Mouse (Mus musculus) limb, embryonic 14.5 days (tissue): ENCODE data around the gene Mob3b. TPM values are rescaled to one million over a fixed set of nuclear protein-coding genes. Genes with fewer than 3 reads are reported as not detected.
"Not testable (repeated sequence)": the region's sequence is repeated elsewhere in the genome, so short reads cannot be mapped to it uniquely, and the experiment has no call there.

ENCODE experiments used
- ATAC-seq: fragments of 200-750 bp; cut with Nextera tagmentation; 2 replicates; pipeline ENCODE4 v1.8.0; 2017; ENCODE audit warnings: low read depth, moderate number of reproducible peaks, moderate TSS enrichment; ENCODE audit not compliant: low FRiP score
- DNase-seq: peaks from one replicate; pipeline ENCODE4 v3.0.0-alpha.2; 2015; ENCODE audit warnings: low spot score
- H3K27ac ChIP-seq: fragments of 300-500 bp; sonication (generic); replicated peaks from 2 replicates; pipeline ENCODE4 v1.5.1; 2014; ENCODE audit warnings: low read depth, mild to moderate bottlenecking, low read length, moderate library complexity, mixed read lengths
- H3K27me3 ChIP-seq: fragments of 300-500 bp; sonication (generic); 2 replicates; pipeline ENCODE4 v1.6.1; 2014; ENCODE audit warnings: low read length, mixed read lengths; ENCODE audit not compliant: control insufficient read depth, insufficient read depth
- H3K36me3 ChIP-seq: fragments of 300-500 bp; sonication (generic); 2 replicates; pipeline ENCODE4 v1.6.1; 2014; ENCODE audit warnings: mild to moderate bottlenecking, low read length, moderate library complexity, mixed read lengths; ENCODE audit not compliant: control insufficient read depth, insufficient read depth
- H3K4me1 ChIP-seq: fragments of 300-500 bp; sonication (generic); 2 replicates; pipeline ENCODE4 v1.6.1; 2014; ENCODE audit warnings: antibody characterized with exemption, low read length, mixed read lengths; ENCODE audit not compliant: control insufficient read depth, insufficient read depth
- H3K4me2 ChIP-seq: fragments of 300-500 bp; sonication (generic); replicated peaks from 2 replicates; pipeline ENCODE4 v1.6.1; 2014; ENCODE audit warnings: low read depth, mild to moderate bottlenecking, low read length, moderate library complexity; ENCODE audit not compliant: severe bottlenecking
- H3K4me3 ChIP-seq: fragments of 300-500 bp; sonication (generic); replicated peaks from 2 replicates; pipeline ENCODE4 v1.5.1; 2014; ENCODE audit warnings: low read length
- H3K9ac ChIP-seq: fragments of 300-500 bp; sonication (generic); 2 replicates; pipeline ENCODE4 v1.6.1; 2014; ENCODE audit warnings: mild to moderate bottlenecking, low read depth, low read length, moderate library complexity; ENCODE audit not compliant: severe bottlenecking
- H3K9me3 ChIP-seq: fragments of 300-500 bp; sonication (generic); 2 replicates; pipeline ENCODE4 v1.6.1; 2016; ENCODE audit warnings: low read length; ENCODE audit not compliant: control insufficient read depth
- POLR2A ChIP-seq: fragments of 200-500 bp; IDR thresholded peaks from 2 replicates; pipeline ENCODE4 v1.8.0; 2012; ENCODE audit warnings: inconsistent platforms, mild to moderate bottlenecking, moderate library complexity, borderline replicate concordance; ENCODE audit not compliant: insufficient read depth, insufficient read length; ENCODE audit errors: extremely low read depth
- WGBS: fragments of 180-500 bp; shearing (Covaris S2); extraction: QIAGEN DNeasy Blood & Tissue Kit; methylation state at CpG from one replicate; pipeline ENCODE4 v1.1.7; 2014; 5-methylcytosine and 5-hydroxymethylcytosine counted together
- polyA plus RNA-seq, 2 experiments: library from polyadenylated mRNA; depleted of rRNA in 1 of 2; stranded (reverse) in 1 of 2; unstranded in 1 of 2; fragments of >200 nt; fragmentation: Nextera tagmentation in 1 of 2; extraction: Ambion mirVana in 1 of 2; gene quantifications; 2 replicates each; pipeline versions ENCODE4 v1.2.1 to v1.2.3; 2012 to 2014

Gene Mob3b
- polyA plus RNA-seq, 2 experiments: 3.3 to 7.8 TPM

DNA sequence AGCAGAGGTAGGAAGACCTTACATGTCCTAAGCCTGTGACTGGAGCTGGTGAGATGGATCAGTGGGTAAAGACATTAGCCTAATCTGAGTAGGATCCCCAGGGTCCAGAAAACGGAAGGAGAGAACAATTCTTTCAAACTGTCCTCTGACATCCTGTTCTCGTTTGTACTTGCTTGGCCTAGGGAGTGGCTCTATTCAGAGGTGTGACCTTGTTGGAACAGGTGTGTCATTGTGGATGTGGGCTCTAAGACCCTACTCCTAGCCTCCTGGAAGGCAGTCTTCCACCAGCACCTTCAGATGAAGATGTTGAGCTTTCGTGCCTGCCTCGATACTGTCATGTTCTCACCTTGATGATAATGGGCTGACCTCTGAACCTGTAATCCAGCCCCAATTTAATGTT is 251.1 kb downstream of the Mob3b start:
- no peak overlapping the region for H3K4me2 ChIP-seq
- DNase-seq (no peak), ATAC-seq (no peak)
- 75% methylated on average over 4 of the region's 4 CpGs for WGBS
- H3K4me3 ChIP-seq: no peak overlapping the region
- no peaks in the 10 kb centered on the region for H3K4me1 ChIP-seq
- no peaks in the 10 kb centered on the region for H3K9me3 ChIP-seq
- no peaks in the 10 kb centered on the region for H3K27me3 ChIP-seq
- no peak overlapping the region for H3K27ac ChIP-seq
- no peak overlapping the region for H3K9ac ChIP-seq
- no peaks in the 10 kb centered on the region for H3K36me3 ChIP-seq
- no peak for TF ChIP-seq POLR2A

DNA sequence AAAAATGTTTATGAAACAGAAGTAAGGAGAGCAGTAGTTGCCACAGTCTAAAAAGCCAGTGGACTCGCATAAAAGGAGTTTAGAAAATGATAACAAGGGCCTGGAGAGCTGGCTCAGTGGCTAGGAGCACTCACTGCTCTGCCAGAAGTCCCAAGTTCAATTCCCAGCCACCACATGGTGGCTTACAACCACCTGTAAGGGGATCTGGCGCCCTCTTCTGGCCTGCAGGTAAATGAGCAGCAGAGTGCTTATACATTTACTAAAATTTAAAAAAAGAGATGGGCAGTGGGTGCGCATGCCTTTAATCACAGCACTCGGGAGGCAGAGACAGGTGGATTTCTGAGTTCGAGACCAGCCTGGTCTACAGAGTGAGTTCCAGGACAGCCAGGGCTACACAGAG is 251.9 kb downstream of the Mob3b start:
- Histone ChIP-seq H3K9ac (no peak overlapping the region), H3K4me1 (no peaks in the 10 kb centered on the region), H3K27ac (no peak overlapping the region), H3K36me3 (no peaks in the 10 kb centered on the region), H3K9me3 (no peaks in the 10 kb centered on the region), H3K27me3 (no peaks in the 10 kb centered on the region), H3K4me3 (no peak overlapping the region), H3K4me2 (no peak overlapping the region)
- no peak for ATAC-seq
- TF ChIP-seq POLR2A: no peak
- WGBS: 63% methylated on average over 5 of the region's 5 CpGs
- no peak for DNase-seq

DNA sequence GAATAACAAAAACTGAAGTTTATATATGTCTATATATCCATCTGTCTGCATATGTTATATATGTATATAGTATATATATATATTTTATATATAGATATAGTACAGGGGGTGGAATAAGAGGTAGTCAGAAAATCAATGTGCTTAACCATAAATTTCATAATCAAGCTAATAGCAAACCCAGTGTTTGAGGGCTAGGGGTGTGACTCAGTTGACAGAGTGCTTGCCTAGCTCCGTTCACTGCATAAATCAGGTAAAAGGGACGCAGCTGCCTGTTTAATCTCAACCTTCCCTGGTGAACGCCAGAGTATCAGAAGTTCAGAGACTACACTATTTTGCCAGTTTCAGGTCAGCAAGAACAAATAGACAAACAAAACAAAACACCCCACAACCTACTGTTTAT is 255.7 kb downstream of the Mob3b start:
- not testable (repeated sequence) for H3K27me3 ChIP-seq, ATAC-seq, H3K9ac ChIP-seq, H3K27ac ChIP-seq, DNase-seq, H3K4me1 ChIP-seq, H3K36me3 ChIP-seq, H3K4me3 ChIP-seq, H3K9me3 ChIP-seq, H3K4me2 ChIP-seq
- 73% methylated on average over 3 of the region's 3 CpGs for WGBS

DNA sequence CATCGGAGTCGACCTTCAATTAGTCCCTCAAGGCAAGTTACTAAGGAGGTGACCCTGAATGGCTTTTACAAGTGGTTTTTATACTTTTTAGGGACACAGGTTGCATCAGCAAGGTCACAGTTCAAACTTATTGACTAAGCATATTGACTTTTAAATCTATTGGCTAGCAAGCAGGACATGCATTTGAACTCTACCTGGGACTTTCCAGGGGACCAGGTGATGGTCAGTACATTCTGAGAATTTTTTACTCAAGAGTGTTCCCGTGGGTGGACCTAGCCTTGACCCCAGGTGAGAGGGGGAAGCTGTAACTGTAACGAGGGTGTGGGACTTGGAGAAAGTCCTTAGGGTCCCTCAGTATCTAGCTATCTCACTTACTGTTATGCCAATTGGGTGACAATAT is 256.1 kb downstream of the Mob3b start:
- Histone ChIP-seq H3K4me2 (no peak overlapping the region), H3K9me3 (no peaks in the 10 kb centered on the region), H3K4me1 (no peaks in the 10 kb centered on the region), H3K9ac (no peak overlapping the region), H3K27ac (no peak overlapping the region), H3K36me3 (no peaks in the 10 kb centered on the region), H3K4me3 (no peak overlapping the region), H3K27me3 (no peaks in the 10 kb centered on the region)
- 71% methylated on average over 4 of the region's 4 CpGs for WGBS
- TF ChIP-seq POLR2A: no peak
- no peak for DNase-seq
- no peak for ATAC-seq

DNA sequence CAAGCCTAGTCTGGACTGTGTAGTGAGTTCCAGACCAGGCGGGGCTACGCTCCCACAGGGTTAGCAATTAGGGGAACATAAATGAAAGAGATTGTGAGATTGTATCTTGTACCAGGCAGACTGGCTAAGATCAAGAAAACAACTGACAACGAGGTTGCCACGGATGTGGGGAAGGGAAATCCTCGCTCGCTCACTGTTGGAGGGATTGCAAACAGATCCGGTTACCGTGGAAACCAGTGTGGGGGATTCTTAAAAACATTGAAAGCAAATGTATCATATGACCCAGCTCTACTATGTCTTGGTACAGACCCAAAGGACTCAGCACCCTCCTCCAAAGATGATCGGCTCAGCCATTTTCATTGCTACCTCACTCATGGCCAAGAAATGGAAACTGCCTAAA is 257.1 kb downstream of the Mob3b start:
- H3K9ac ChIP-seq: no peak overlapping the region
- no peaks in the 10 kb centered on the region for H3K9me3 ChIP-seq
- DNase-seq (no peak), ATAC-seq (no peak)
- no peak overlapping the region for H3K4me2 ChIP-seq
- TF ChIP-seq POLR2A: no peak
- H3K27ac ChIP-seq: no peak overlapping the region
- no peak overlapping the region for H3K4me3 ChIP-seq
- WGBS: 51% methylated on average over 9 of the region's 9 CpGs
- H3K36me3 ChIP-seq: no peaks in the 10 kb centered on the region
- H3K27me3 ChIP-seq: no peaks in the 10 kb centered on the region
- H3K4me1 ChIP-seq: no peaks in the 10 kb centered on the region

DNA sequence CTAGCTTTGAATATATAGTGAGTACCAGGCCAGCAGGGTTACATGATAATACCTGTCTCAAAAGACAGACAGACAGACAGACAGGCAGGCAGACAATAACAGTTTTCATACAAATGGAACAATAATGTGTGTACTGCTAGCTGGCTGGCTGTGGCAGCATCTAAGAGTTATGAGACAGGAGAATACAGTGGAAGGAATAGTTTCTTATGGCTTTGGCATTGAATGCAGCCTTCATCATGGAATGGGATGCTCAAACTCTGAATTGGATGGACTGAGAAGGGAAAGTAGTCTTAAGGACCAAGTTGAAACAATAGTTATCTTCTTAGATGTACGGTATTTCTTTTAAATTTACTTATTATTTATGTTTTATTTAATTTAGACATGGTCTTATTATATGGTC is 258.0 kb downstream of the Mob3b start:
- Histone ChIP-seq H3K4me2 (no peak overlapping the region), H3K4me3 (no peak overlapping the region), H3K4me1 (no peaks in the 10 kb centered on the region), H3K27me3 (no peaks in the 10 kb centered on the region), H3K27ac (no peak overlapping the region), H3K9ac (no peak overlapping the region), H3K36me3 (no peaks in the 10 kb centered on the region), H3K9me3 (no peaks in the 10 kb centered on the region)
- WGBS: 95% methylated on average over 1 of the region's 1 CpGs
- ATAC-seq (no peak), DNase-seq (no peak)
- no peak for TF ChIP-seq POLR2A

Other genes with a start within 250 kb of the Mob3b start
- gene Ifnk, start 5.4 kb downstream of the Mob3b start, polyA plus RNA-seq (2012; rRNA removed): not detected in 2 replicates
- 0.69 TPM in 1 of 2 replicates, not detected in the other for gene Ifnk, start 5.4 kb downstream of the Mob3b start, polyA plus RNA-seq (2014; fragmentation: Nextera tagmentation; extraction: Ambion mirVana)
- gene C9orf72, start 68.7 kb upstream of the Mob3b start, polyA plus RNA-seq (2012; rRNA removed): 12.7 and 13.3 TPM in 2 replicates
- 11.4 and 14.0 TPM in 2 replicates for gene C9orf72, start 68.7 kb upstream of the Mob3b start, polyA plus RNA-seq (2014; fragmentation: Nextera tagmentation; extraction: Ambion mirVana)